Mouse (Mus musculus): ENCODE measurements around the gene Tmed6.

- TF ChIP-seq POLR2A (IDR thresholded peaks at IDR 0.05; ENCODE audit: extremely low read depth, insufficient read depth, low read length) (no peak), CTCF (IDR thresholded peaks at IDR 0.05; ENCODE audit: low read depth, low read length) (no peak)
Observed at GRCm38 (mm10) chr8:107086018-107086417, 20.6 kb upstream of the Tmed6 start.

Measured in liver, adult 2 months (tissue).